Mouse (Mus musculus) kidney, adult 2 months (tissue): Measurements from ENCODE around the gene Bptf.

ENCODE experiments used
- CTCF ChIP-seq: fragments of 200-500 bp; conservative IDR thresholded peaks from 2 replicates; pipeline ENCODE4 v1.5.1; 2011; ENCODE audit warnings: low read depth, mild to moderate bottlenecking, control low read depth, low read length, moderate library complexity, mixed read lengths; ENCODE audit not compliant: insufficient read depth, insufficient read length
- POLR2A ChIP-seq: fragments of 200-500 bp; IDR thresholded peaks from one replicate; pipeline ENCODE4 v1.6.1; 2011; ENCODE audit warnings: low read depth, low read length, control low read depth

DNA sequence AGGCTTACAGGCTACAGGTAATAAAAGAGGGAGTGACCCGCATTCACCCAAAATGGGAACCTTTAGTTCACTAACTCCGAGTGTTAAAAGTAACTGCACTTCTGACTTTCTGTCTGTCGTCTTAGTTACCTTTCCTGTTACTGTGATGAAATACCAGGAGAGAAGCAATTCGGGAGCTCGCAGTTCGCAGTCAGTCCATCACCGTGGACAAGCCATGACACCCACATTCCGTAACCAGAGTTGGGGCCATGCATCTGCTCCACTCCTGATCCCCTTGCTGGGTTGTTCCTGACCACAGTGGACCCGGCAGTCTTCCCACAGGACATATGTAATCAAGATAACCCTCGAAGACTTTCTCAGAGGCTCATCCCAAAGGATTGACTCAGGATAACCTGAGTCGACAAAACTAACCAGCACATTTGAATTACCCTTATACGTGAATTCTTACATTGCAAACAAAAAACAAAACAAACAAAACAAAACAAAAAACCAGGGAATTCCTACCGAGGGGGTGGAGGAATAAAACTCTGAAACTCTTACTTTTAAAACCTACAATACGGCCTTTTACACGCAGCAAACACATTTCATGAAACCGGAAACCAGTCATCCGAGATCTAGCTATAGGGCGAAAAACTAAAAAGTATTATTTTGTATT, 120.1 kb downstream of the Bptf start:
- TF ChIP-seq CTCF (no peak), POLR2A (no peak)
